Mouse (Mus musculus): ENCODE results near the gene Lrmda. TPM values are rescaled to one million over a fixed set of nuclear protein-coding genes. Genes with fewer than 3 reads are reported as not detected.
A peak's percentile ranks its signal among the peaks of the same experiment; 100 is the strongest.

Gene Lrmda
- polyA plus RNA-seq, 1 experiment from 2014 or later: 0.60 TPM

DNA sequence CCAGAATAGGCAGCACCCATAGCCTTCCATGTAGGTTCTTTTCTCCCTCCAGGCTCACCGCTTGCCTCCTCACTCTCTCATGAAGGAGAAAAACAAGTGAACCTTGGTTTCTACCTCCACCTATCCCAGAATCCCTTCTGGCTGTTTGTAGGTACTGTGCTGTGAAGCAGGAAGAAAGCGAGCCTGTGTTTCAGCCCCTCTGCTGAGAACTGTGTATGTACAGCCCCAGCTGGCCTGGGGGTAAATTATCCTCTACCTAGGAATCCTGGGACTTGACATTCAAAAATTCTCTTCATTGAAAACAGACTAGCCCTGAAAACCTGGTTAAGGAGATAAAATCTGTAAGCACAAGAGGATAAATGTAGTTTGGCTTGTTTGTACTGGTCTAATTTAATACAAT is 529.7 kb downstream of the Lrmda start:
- WGBS: 87% methylated on average over 2 of the region's 2 CpGs
- H3K4me3 ChIP-seq: no peak overlapping the region
- no peaks in the 10 kb centered on the region for H3K27me3 ChIP-seq (replicated peaks)
- no peaks in the 10 kb centered on the region for H3K4me1 ChIP-seq
- no peaks in the 10 kb centered on the region for H3K36me3 ChIP-seq
- no peak overlapping the region for H3K4me2 ChIP-seq
- H3K27ac ChIP-seq (replicated peaks): no peak overlapping the region
- no peaks in the 10 kb centered on the region for H3K9me3 ChIP-seq
- no peak for ATAC-seq (ENCODE audit: extremely low read depth, insufficient number of reproducible peaks, low FRiP score, low TSS enrichment)
- H3K9ac ChIP-seq: no peak overlapping the region

- ATAC-seq (ENCODE audit: extremely low read depth, insufficient number of reproducible peaks, low FRiP score, low TSS enrichment): no peak
- Histone ChIP-seq H3K9ac (no peak overlapping the region), H3K27ac (replicated peaks) (no peak overlapping the region), H3K4me1 (no peaks in the 10 kb centered on the region), H3K4me3 (no peak overlapping the region), H3K27me3 (replicated peaks) (no peaks in the 10 kb centered on the region), H3K4me2 (no peak overlapping the region), H3K9me3 (no peaks in the 10 kb centered on the region), H3K36me3 (no peaks in the 10 kb centered on the region)
- WGBS: 77% methylated on average over 4 of the region's 4 CpGs
Observed at GRCm38 (mm10) chr14:22552358-22552757, 532.8 kb downstream of the Lrmda start.

DNA sequence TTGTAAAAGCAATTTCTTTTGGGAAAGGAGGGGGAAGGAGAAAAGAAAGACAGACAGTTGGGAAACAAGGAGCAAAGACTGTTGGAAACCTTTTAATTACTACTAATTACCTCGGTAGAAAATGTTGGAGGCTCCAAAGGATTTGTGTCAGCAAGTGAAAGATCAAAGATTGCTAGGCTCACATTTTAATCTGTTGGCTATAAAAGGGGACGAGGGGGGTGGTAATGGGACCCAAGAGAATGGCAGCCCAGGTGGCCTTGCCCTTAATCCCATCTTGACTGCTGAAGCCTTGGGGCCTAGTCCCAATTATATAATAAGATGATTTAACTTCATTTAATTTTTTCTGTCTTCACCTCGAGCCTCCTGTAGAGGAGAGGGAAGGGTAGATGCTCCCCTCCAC is 533.3 kb downstream of the Lrmda start:
- Histone ChIP-seq H3K4me1 (no peaks in the 10 kb centered on the region), H3K36me3 (no peaks in the 10 kb centered on the region), H3K9me3 (no peaks in the 10 kb centered on the region), H3K27me3 (replicated peaks) (no peaks in the 10 kb centered on the region), H3K27ac (replicated peaks) (no peak overlapping the region), H3K4me2 (no peak overlapping the region), H3K4me3 (no peak overlapping the region), H3K9ac (no peak overlapping the region)
- ATAC-seq (ENCODE audit: extremely low read depth, insufficient number of reproducible peaks, low FRiP score, low TSS enrichment): no peak
- 61% methylated on average over 3 of the region's 3 CpGs for WGBS

GRCm38 (mm10) chr14:22553717-22554116 is 534.2 kb downstream of the Lrmda start:
- no peaks in the 10 kb centered on the region for H3K9me3 ChIP-seq
- no peaks in the 10 kb centered on the region for H3K27me3 ChIP-seq (replicated peaks)
- no peak overlapping the region for H3K27ac ChIP-seq (replicated peaks)
- ATAC-seq (ENCODE audit: extremely low read depth, insufficient number of reproducible peaks, low FRiP score, low TSS enrichment): no peak
- no peak overlapping the region for H3K9ac ChIP-seq
- H3K4me2 ChIP-seq: no peak overlapping the region
- H3K36me3 ChIP-seq: no peaks in the 10 kb centered on the region
- H3K4me3 ChIP-seq: no peak overlapping the region
- H3K4me1 ChIP-seq: no peaks in the 10 kb centered on the region
- WGBS: 79% methylated on average over 3 of the region's 3 CpGs

DNA sequence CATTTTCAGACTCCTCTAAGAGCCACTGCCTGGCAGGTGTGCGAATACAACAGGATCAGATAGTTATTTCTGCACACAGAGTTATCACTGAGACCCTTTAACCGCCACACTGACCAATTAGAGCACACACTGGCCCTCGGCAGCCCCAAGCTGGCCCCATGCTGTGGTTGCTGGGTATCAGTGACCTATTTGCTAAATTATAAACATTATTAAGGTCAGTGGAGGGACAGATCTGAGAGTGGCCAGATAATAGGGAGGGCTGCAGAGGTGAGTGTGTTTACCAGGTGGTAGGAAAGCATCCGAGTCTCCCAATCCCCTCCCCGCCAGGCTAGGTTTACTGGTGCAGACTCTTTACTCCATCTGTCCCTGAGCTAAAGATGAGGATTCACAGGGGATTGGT is 553.0 kb downstream of the Lrmda start:
- H3K36me3 ChIP-seq: no peaks in the 10 kb centered on the region
- WGBS: 58% methylated on average over 5 of the region's 5 CpGs

GRCm38 (mm10) chr14:22573585-22573984 is 554.1 kb downstream of the Lrmda start:
- 83% methylated on average over 7 of the region's 7 CpGs for WGBS
- no peaks in the 10 kb centered on the region for H3K36me3 ChIP-seq
- H3K27me3 ChIP-seq (replicated peaks): peaks cover 12% of the 10 kb centered on the region; the same call in 1 of the 2 replicates
- no peak overlapping the region for H3K4me3 ChIP-seq
- peaks cover 10% of the 10 kb centered on the region for H3K4me1 ChIP-seq
- no peak overlapping the region for H3K4me2 ChIP-seq
- no peak overlapping the region for H3K9ac ChIP-seq
- ATAC-seq (ENCODE audit: extremely low read depth, insufficient number of reproducible peaks, low FRiP score, low TSS enrichment): no peak
- no peak overlapping the region for H3K27ac ChIP-seq (replicated peaks)
- H3K9me3 ChIP-seq: no peaks in the 10 kb centered on the region

More for the DNA sequence above, 553.0 kb downstream of the Lrmda start:
- H3K4me2 ChIP-seq: no peak overlapping the region
- ATAC-seq (ENCODE audit: extremely low read depth, insufficient number of reproducible peaks, low FRiP score, low TSS enrichment): no peak
- no peak overlapping the region for H3K27ac ChIP-seq (replicated peaks)
- H3K4me1 ChIP-seq: peaks cover 2% of the 10 kb centered on the region; the same call in 1 of the 2 replicates
- peaks cover 9% of the 10 kb centered on the region; the same call in 1 of the 2 replicates for H3K27me3 ChIP-seq (replicated peaks)
- no peak overlapping the region for H3K9ac ChIP-seq
- no peaks in the 10 kb centered on the region for H3K9me3 ChIP-seq
- no peak overlapping the region for H3K4me3 ChIP-seq

- Histone ChIP-seq H3K4me3 (no peak overlapping the region), H3K27me3 (replicated peaks) (peaks cover 12% of the 10 kb centered on the region; the same call in 1 of the 2 replicates), H3K36me3 (no peaks in the 10 kb centered on the region), H3K4me2 (no peak overlapping the region), H3K9ac (no peak overlapping the region), H3K4me1 (peaks cover 10% of the 10 kb centered on the region), H3K27ac (replicated peaks) (no peak overlapping the region), H3K9me3 (no peaks in the 10 kb centered on the region)
- WGBS: 75% methylated on average over 4 of the region's 4 CpGs
- no peak for ATAC-seq (ENCODE audit: extremely low read depth, insufficient number of reproducible peaks, low FRiP score, low TSS enrichment)
Observed at GRCm38 (mm10) chr14:22574006-22574405, 554.5 kb downstream of the Lrmda start.

DNA sequence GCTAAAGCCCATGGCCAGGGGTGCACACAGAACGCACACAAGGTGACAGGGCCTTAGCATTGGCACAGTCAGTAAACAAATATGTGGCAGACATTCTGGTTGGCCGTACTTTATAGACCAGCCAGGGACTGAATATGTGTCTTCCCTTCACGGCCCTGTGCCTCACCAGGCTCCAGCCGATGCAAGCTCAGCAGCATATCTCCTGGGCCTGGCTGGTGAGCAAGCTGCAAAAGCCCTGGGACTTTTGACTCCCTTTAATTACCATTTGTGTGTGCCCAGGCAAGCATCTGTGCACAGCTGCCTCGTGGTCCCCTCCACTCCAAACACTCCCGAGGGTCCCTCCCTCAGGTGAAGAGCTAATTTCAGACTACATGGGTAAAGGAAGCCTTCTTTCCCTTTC is 556.9 kb downstream of the Lrmda start:
- H3K36me3 ChIP-seq: no peaks in the 10 kb centered on the region
- ATAC-seq (ENCODE audit: extremely low read depth, insufficient number of reproducible peaks, low FRiP score, low TSS enrichment): no peak
- H3K27me3 ChIP-seq (replicated peaks): peaks cover 12% of the 10 kb centered on the region; the same call in 1 of the 2 replicates
- H3K4me2 ChIP-seq: no peak overlapping the region
- WGBS: 62% methylated on average over 6 of the region's 6 CpGs
- no peak overlapping the region for H3K9ac ChIP-seq
- H3K4me3 ChIP-seq: no peak overlapping the region
- peaks cover 10% of the 10 kb centered on the region for H3K4me1 ChIP-seq
- no peaks in the 10 kb centered on the region for H3K9me3 ChIP-seq
- no peak overlapping the region for H3K27ac ChIP-seq (replicated peaks)

DNA sequence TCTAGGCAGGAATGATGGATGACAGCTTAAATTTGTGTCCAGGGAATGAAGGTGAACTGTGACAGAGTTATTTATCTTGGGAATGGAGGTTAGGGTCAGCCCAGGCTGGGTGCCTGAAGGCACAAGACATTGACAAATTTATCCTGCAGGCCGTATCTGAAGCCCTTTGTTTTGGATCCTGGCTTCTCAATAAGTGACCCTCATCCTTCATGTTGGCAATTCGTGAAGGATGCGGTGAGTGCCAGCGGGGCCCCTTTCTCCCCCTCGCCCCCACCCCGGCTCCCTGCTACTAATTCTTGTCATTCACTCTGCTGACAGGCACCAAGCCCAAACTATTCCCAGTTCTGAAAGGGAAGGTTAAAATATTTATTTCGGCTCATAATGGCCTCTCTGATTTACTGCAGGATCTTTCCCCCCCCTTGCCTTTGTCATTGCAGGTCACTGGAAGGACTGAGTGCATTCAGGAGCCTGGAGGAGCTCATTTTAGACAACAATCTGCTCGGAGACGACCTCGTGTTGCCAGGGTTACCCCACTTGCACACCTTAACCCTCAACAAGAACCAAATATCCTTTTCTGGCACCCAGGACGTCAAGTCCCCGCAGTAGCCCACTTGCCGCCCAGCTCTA is 558.0 kb downstream of the Lrmda start:
- 54% methylated on average over 13 of the region's 13 CpGs for WGBS
- H3K4me2 ChIP-seq: peak overlapping the region; percentile 38
- no peaks in the 10 kb centered on the region for H3K36me3 ChIP-seq
- no peak overlapping the region for H3K27ac ChIP-seq (replicated peaks)
- H3K9ac ChIP-seq: no peak overlapping the region
- peaks cover 12% of the 10 kb centered on the region; the same call in 1 of the 2 replicates for H3K27me3 ChIP-seq (replicated peaks)
- H3K4me1 ChIP-seq: peaks cover 10% of the 10 kb centered on the region
- H3K9me3 ChIP-seq: no peaks in the 10 kb centered on the region
- no peak overlapping the region for H3K4me3 ChIP-seq
- ATAC-seq (ENCODE audit: extremely low read depth, insufficient number of reproducible peaks, low FRiP score, low TSS enrichment): no peak

DNA sequence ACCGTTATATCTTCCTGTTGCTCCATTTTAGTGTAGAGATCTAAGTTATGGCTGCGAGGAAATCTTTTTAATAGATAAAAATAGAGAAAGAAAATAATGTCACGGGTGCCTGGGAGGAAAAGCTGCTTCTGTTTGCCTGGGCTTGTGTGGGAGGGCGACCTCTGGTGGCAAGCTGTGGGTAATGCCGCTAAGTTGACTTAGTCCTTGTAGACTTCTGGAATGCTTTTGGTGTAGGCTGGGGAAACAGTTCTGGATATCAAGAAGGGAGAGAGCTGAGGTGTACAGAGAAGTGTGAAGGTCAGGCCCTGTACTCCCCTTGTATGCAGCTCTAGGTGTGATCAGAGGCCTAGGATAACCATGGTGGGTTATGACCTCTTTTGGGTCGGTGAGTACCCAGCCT is 558.7 kb downstream of the Lrmda start:
- Histone ChIP-seq H3K4me3 (no peak overlapping the region), H3K27me3 (replicated peaks) (peaks cover 12% of the 10 kb centered on the region; the same call in 1 of the 2 replicates), H3K9me3 (no peaks in the 10 kb centered on the region), H3K4me1 (peaks cover 10% of the 10 kb centered on the region), H3K27ac (replicated peaks) (no peak overlapping the region), H3K9ac (no peak overlapping the region), H3K4me2 (peak overlapping the region; percentile 38), H3K36me3 (no peaks in the 10 kb centered on the region)
- 15% methylated on average over 6 of the region's 6 CpGs for WGBS
- ATAC-seq (ENCODE audit: extremely low read depth, insufficient number of reproducible peaks, low FRiP score, low TSS enrichment): no peak; the same call in 1 of the 2 replicates

DNA sequence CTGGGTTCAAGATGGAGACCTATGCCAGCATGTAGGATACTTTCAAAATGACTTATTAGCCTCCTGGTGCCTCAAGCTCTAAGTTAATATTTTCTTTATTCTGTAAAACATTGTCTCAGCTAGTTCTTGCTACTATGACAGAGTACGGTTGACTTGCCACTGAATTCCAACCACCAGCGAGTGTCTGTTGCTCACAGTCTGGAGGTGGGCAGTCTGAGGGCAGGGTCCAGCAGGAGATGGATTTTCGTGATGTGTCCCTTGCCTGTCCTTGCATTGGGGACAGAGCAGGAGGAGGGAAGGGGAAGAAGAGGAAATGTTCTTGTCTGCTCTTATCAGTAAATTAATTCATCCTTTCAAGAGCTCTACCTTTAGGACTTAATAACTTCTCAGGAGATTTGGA is 559.5 kb downstream of the Lrmda start:
- H3K9me3 ChIP-seq: no peaks in the 10 kb centered on the region
- no peak overlapping the region for H3K9ac ChIP-seq
- 85% methylated on average over 3 of the region's 3 CpGs for WGBS
- no peaks in the 10 kb centered on the region for H3K36me3 ChIP-seq
- no peak overlapping the region for H3K27ac ChIP-seq (replicated peaks)
- H3K4me2 ChIP-seq: no peak overlapping the region
- H3K4me3 ChIP-seq: no peak overlapping the region
- ATAC-seq (ENCODE audit: extremely low read depth, insufficient number of reproducible peaks, low FRiP score, low TSS enrichment): no peak
- H3K27me3 ChIP-seq (replicated peaks): peaks cover 12% of the 10 kb centered on the region; the same call in 1 of the 2 replicates
- H3K4me1 ChIP-seq: peaks cover 10% of the 10 kb centered on the region

DNA sequence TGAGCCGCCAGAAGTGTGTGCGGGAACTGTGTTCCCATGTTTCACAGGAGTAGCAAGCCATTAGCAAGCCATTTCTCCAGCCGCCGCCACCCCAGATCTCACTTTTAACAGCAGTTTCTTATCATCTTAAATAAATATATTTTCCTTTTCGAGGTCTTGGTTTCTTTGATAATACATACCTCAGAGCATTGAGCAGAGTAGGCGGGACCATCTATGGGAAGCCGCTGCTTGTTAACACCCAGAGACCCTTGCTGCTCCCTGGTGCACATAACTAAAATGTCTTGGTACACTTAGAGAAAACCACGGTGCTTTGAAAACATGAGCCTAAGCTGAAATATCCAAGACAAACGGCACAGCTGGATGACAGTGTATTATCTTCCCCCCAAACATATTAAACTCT is 562.6 kb downstream of the Lrmda start:
- no peak for ATAC-seq (ENCODE audit: extremely low read depth, insufficient number of reproducible peaks, low FRiP score, low TSS enrichment)
- H3K9ac ChIP-seq: no peak overlapping the region
- no peak overlapping the region for H3K4me3 ChIP-seq
- no peak overlapping the region for H3K27ac ChIP-seq (replicated peaks)
- H3K4me2 ChIP-seq: no peak overlapping the region
- 72% methylated on average over 9 of the region's 9 CpGs for WGBS
- no peaks in the 10 kb centered on the region for H3K36me3 ChIP-seq
- no peaks in the 10 kb centered on the region for H3K9me3 ChIP-seq
- 0 out of 2 replicates have a peak, but pooled peaks cover 5% of the 10 kb centered on the region for H3K27me3 ChIP-seq (replicated peaks)
- H3K4me1 ChIP-seq: peaks cover 13% of the 10 kb centered on the region
